Mouse (Mus musculus): ENCODE measurements around the gene Optn.

GRCm38 (mm10) chr2:5094876-5095275, 31.0 kb upstream of the Optn start:
- no peak for TF ChIP-seq CTCF (IDR thresholded peaks at IDR 0.05; ENCODE audit: low read depth, low read length)
- no peak for TF ChIP-seq GATA1 (IDR thresholded peaks at IDR 0.05; ENCODE audit: borderline replicate concordance, low read length)

All from G1E (cell line).